Mouse (Mus musculus) midbrain, embryonic 10.5 days (tissue): Measurements from ENCODE around the gene Arsg. TPM values are rescaled to one million over a fixed set of nuclear protein-coding genes. Genes with fewer than 3 reads are reported as not detected.
A peak's percentile ranks its signal among the peaks of the same experiment; 100 is the strongest.

Experiments
- DNase-seq: peaks from one replicate; pipeline ENCODE4 v3.0.0-alpha.2; 2017; ENCODE audit warnings: low spot score
- H3K27ac ChIP-seq: fragments of 300-500 bp; sonication (generic); replicated peaks from 2 replicates; pipeline ENCODE4 v1.5.1; 2016; ENCODE audit warnings: mild to moderate bottlenecking
- H3K27me3 ChIP-seq: fragments of 300-500 bp; sonication (generic); 2 replicates; pipeline ENCODE4 v1.6.1; 2016; ENCODE audit warnings: low read depth, mild to moderate bottlenecking; ENCODE audit not compliant: poor library complexity, severe bottlenecking
- H3K36me3 ChIP-seq: fragments of 300-500 bp; sonication (generic); 2 replicates; pipeline ENCODE4 v1.6.1; 2016; ENCODE audit warnings: mild to moderate bottlenecking, moderate library complexity
- H3K4me1 ChIP-seq: fragments of 300-500 bp; sonication (generic); 2 replicates; pipeline ENCODE4 v1.6.1; 2016
- H3K4me3 ChIP-seq: fragments of 300-500 bp; sonication (generic); 2 replicates; pipeline ENCODE4 v1.5.1; 2016; ENCODE audit warnings: mild to moderate bottlenecking, moderate library complexity
- H3K9me3 ChIP-seq: fragments of 300-500 bp; sonication (generic); replicated peaks from 2 replicates; pipeline ENCODE4 v1.6.1; 2016; ENCODE audit warnings: mild to moderate bottlenecking
- WGBS: fragments of 180-500 bp; shearing (Covaris S2); methylation state at CpG from one replicate; pipeline ENCODE4 v1.1.7; 2016; 5-methylcytosine and 5-hydroxymethylcytosine counted together
- polyA plus RNA-seq: library from polyadenylated mRNA; unstranded; fragments of >200 nt; fragmentation: Nextera tagmentation; extraction: Ambion mirVana; gene quantifications from 2 replicates; pipeline ENCODE4 v1.2.1, GENCODE M21; 2016

Arsg gene
- polyA plus RNA-seq, 1 experiment from 2014 or later = 1.9 TPM

DNA sequence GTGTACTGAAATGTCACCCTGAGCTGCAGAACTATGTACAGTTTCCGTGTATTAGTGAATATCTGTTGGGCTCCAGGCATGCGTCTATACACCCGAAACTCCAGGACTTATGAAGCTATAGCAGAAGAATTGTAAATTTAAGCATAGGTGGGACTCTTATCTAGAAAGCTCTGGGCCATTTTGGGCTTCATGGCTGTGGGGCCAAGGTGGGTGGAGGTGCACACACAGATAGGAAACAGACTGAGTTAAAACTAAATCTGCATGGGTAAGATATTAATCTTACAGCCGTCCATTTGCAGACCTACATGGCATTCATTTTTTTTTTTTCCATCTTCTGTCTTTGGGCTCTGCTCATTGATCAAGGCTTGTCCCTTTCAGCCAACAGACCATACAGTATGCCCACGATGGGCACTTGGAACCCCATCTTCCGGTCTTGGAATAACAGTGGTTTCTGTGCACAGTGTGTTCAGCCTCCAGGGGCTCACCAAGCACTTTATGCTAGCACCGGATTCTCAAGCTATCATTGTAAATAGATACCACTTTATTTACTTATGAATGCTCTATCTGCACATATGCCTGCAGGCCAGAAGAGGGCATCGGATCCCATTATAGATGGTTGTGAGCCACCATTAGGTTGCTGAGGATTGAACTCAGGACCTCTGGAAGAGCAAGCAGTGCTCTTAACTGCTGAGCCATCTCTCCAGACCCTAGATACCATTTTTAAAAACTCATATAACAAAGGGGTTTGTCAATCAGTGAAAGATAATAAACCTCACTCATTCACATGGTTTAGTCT, 29.5 kb upstream of the Arsg start:
- no peak overlapping the region for H3K27ac ChIP-seq
- no peak overlapping the region for H3K4me3 ChIP-seq
- H3K27me3 ChIP-seq = peaks cover 12% of the 10 kb centered on the region
- peaks cover 19% of the 10 kb centered on the region for H3K4me1 ChIP-seq
- H3K9me3 ChIP-seq = no peaks in the 10 kb centered on the region
- H3K36me3 ChIP-seq = no peaks in the 10 kb centered on the region
- WGBS = 94% methylated on average over 8 of the region's 8 CpGs
- DNase-seq = no peak

DNA sequence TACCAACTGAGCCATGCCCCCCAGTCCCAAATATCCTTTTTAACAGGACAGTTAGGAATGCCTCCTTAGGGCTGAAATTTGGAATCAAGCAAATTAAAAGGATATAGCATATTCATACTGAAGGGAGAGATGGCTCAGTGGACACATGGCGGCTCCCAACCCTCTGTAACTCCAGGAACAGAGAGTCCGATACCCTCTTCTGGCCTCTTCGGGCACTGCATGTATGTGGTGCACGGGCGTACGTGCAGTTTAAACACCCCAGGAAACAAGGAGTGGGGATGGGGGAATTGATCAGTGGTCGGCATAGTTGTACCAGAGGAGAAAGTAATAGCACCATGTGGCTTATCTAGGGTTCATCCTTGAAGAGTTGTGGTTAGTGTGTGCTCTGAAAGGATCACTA, 28.6 kb upstream of the Arsg start:
- Histone ChIP-seq H3K9me3 (no peaks in the 10 kb centered on the region), H3K4me1 (peaks cover 14% of the 10 kb centered on the region), H3K27me3 (peaks cover 12% of the 10 kb centered on the region), H3K36me3 (no peaks in the 10 kb centered on the region), H3K27ac (no peak overlapping the region), H3K4me3 (no peak overlapping the region)
- 58% methylated on average over 7 of the region's 7 CpGs for WGBS
- DNase-seq = peak; percentile 36

DNA sequence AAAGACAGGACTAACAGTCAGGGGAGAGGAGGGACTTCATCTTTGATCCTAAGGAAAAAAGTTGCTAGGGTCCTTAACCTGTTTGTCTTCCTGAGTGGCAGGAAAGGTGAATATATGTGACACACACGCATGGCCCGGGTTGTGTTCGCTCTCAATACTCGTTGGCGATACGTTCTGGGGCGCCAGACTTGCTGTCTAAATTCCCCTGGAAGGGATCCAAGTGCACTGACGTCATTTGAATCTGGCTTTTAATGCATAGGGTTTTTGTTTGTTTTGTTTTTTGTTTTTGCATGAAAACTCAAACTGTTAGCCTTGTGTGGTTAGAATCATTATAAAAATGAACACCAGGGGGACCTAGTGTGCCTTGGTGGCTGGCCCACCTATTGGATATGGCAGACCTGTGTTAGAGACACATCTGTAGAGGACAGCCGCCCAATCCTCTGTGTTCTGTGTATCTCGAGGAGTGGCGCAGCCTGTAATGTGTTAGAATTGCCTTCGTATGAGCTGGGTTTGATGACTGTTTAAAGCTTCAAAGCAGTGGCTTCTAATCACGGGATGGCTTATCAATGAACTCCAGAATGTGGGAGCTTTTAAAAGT, 27.6 kb upstream of the Arsg start:
- H3K4me3 ChIP-seq = no peak overlapping the region
- H3K27ac ChIP-seq = no peak overlapping the region
- peaks cover 5% of the 10 kb centered on the region for H3K27me3 ChIP-seq
- no peaks in the 10 kb centered on the region for H3K36me3 ChIP-seq
- H3K9me3 ChIP-seq = no peaks in the 10 kb centered on the region
- DNase-seq = peak; percentile 30
- 60% methylated on average over 13 of the region's 13 CpGs for WGBS
- peaks cover 4% of the 10 kb centered on the region for H3K4me1 ChIP-seq

DNA sequence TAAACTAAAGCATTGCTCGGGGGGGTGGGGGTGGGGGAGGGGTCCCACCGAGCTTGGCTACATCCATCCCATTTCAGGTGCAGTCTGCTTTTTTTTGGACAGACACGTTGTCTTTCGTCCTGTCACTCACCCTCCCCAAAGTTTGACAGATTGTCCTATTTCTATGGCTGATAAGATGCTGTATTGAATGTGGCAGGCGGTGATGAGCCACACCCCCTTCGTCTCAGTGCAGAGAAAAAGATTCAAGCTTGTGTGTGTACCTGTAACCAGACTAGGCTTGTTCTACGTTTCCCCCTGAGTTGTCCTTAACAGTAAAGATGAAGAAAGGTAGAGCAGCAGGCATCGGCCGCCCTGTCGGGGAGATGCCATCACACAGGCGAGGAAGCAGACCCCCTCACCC, 22.0 kb upstream of the Arsg start:
- H3K27ac ChIP-seq = no peak overlapping the region

DNA sequence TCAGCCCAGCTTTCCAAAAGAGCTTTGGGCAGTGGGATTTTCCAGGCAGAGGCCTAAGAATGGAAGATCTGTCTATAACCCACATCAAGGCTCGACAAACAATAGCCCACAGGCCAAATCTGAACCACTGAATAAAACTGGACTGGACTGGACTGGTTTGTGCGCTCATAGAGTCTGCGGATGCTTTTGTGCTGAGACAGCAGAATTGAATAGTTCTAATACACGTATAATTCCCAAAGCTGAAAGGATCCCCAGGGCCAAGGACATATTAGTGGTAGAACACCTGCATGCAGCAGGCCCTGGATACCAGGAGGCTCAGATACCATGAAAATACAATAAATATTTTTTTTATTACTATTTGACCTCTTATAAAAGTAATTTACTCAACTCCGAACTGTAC, 16.9 kb upstream of the Arsg start:
- Histone ChIP-seq H3K4me1 (no peaks in the 10 kb centered on the region), H3K9me3 (no peaks in the 10 kb centered on the region), H3K4me3 (no peak overlapping the region), H3K27me3 (no peaks in the 10 kb centered on the region), H3K36me3 (peaks cover 51% of the 10 kb centered on the region), H3K27ac (no peak overlapping the region)
- 92% methylated on average over 5 of the region's 5 CpGs for WGBS
- DNase-seq = no peak

More for the DNA sequence above, 22.0 kb upstream of the Arsg start:
- DNase-seq = no peak
- Histone ChIP-seq H3K27me3 (no peaks in the 10 kb centered on the region), H3K4me1 (no peaks in the 10 kb centered on the region), H3K9me3 (no peaks in the 10 kb centered on the region), H3K4me3 (no peak overlapping the region), H3K36me3 (peaks cover 32% of the 10 kb centered on the region)
- WGBS = 87% methylated on average over 11 of the region's 11 CpGs

DNA sequence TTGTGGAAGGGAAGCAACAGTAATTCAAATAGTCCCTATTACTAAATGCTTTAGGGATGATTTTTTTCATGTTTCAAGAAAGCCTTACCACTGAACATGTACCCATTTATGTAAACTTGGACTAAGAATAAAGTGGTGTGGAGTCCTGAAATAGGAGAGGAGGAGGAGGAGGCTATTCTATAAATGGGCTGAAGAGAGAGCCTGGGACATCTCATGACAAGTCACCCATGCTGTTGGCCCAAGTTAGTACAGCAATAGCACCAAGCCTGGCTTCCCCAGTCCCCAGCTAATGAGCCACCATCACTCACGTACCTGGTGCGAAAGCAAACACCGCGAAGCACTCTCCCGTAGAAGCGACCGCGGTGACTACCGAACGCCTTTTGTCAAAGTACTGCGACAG, 15.0 kb upstream of the Arsg start:
- Histone ChIP-seq H3K4me3 (no peak overlapping the region), H3K36me3 (peaks cover 58% of the 10 kb centered on the region), H3K27ac (no peak overlapping the region), H3K4me1 (no peaks in the 10 kb centered on the region), H3K27me3 (no peaks in the 10 kb centered on the region), H3K9me3 (no peaks in the 10 kb centered on the region)
- no peak for DNase-seq
- WGBS = 97% methylated on average over 11 of the region's 11 CpGs

DNA sequence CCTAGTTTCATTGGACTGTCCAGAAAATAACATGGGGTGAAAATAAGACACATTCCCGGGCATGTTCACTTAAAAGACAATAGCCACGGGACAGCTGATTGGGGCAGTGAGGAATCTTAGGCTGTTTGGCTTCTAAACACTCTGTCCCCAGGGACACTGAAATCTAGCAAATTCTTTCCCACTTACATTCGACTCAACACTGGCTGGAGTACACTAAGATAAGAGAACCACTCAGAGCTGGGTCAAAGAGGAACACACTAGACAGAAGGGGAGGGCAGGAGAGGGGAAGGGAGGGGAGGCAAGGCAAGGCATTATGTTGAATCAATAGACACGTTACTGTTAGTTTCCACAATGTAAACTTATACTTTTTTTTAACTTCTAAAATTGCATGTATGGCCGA, 12.6 kb upstream of the Arsg start:
- no peaks in the 10 kb centered on the region for H3K27me3 ChIP-seq
- H3K9me3 ChIP-seq = no peaks in the 10 kb centered on the region
- DNase-seq = no peak
- H3K27ac ChIP-seq = no peak overlapping the region
- WGBS = 87% methylated on average over 5 of the region's 5 CpGs
- H3K4me3 ChIP-seq = no peak overlapping the region
- peaks cover 41% of the 10 kb centered on the region for H3K36me3 ChIP-seq
- H3K4me1 ChIP-seq = no peaks in the 10 kb centered on the region

DNA sequence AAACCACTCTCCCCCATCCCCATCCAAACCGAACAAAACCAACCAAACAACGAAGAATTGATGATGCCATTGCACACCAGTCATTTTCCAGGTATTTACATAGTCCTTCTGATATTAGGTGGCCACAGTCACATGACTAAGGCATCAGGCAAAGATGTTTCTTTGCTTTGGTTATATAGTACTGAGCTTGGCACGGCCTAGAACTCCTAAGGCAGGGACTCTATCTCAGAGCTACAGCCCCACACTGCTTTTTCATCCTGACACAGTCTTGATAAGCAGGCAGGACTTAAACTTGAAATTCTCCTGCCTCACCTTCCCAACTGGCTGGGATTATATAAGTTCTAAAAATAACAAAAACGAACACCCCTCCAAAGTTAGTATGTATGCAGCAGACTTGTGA, 8.1 kb upstream of the Arsg start:
- DNase-seq = no peak
- 0 out of 2 replicates have a peak, but pooled peaks cover under 1% of the 10 kb centered on the region for H3K27me3 ChIP-seq
- H3K9me3 ChIP-seq = no peaks in the 10 kb centered on the region
- no peak overlapping the region for H3K4me3 ChIP-seq
- no peaks in the 10 kb centered on the region for H3K4me1 ChIP-seq
- peaks cover 22% of the 10 kb centered on the region for H3K36me3 ChIP-seq
- H3K27ac ChIP-seq = no peak overlapping the region
- WGBS = 92% methylated on average over 4 of the region's 4 CpGs

DNA sequence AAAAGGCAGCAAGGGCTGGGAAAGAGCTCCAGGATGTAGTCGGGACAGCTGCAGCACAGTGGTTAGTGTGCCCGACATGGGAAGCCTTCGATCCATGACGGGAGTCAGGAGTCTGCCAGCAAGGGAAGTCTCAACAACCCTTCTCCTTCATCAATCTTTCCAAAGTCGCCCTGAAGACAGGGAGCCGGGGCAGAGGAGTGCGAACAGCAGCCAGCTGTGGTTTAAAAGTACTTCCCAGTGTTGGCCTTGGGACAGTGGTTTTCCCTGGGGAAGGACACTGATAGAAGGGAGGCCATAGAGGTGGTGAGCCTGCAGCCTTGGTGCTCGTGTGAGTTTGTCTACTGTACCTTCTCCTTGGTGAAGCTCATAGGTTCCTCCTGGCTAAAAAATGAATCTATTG, 6.2 kb upstream of the Arsg start:
- peaks cover 18% of the 10 kb centered on the region for H3K27me3 ChIP-seq
- 87% methylated on average over 8 of the region's 8 CpGs for WGBS
- no peak overlapping the region for H3K4me3 ChIP-seq
- peaks cover 19% of the 10 kb centered on the region for H3K4me1 ChIP-seq
- DNase-seq = no peak
- H3K9me3 ChIP-seq = no peaks in the 10 kb centered on the region
- no peak overlapping the region for H3K27ac ChIP-seq
- peaks cover 17% of the 10 kb centered on the region for H3K36me3 ChIP-seq

DNA sequence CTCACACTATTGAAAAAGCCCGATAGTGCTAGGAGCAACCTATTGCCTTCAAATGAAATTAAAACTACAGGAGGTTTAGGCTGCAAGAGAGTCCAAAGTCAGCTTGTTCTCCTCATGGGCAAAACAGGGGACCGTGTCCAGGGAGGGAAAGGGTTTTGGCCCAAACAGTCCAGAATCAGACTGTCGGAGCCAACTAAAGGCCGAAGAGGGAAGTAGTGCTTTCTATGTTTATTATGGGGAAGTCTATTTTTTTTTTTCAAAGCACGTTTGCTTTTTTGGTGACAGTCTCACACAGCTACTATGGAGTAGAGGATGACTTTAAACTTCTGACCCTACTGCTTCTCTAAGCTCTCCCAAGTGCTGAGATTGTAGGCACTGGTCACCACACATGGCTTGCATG, 5.0 kb upstream of the Arsg start:
- WGBS = 92% methylated on average over 5 of the region's 5 CpGs
- H3K27ac ChIP-seq = no peak overlapping the region
- H3K27me3 ChIP-seq = peaks cover 18% of the 10 kb centered on the region
- H3K4me1 ChIP-seq = peaks cover 24% of the 10 kb centered on the region
- H3K36me3 ChIP-seq = peaks cover 6% of the 10 kb centered on the region
- no peaks in the 10 kb centered on the region for H3K9me3 ChIP-seq
- no peak for DNase-seq
- H3K4me3 ChIP-seq = no peak overlapping the region

DNA sequence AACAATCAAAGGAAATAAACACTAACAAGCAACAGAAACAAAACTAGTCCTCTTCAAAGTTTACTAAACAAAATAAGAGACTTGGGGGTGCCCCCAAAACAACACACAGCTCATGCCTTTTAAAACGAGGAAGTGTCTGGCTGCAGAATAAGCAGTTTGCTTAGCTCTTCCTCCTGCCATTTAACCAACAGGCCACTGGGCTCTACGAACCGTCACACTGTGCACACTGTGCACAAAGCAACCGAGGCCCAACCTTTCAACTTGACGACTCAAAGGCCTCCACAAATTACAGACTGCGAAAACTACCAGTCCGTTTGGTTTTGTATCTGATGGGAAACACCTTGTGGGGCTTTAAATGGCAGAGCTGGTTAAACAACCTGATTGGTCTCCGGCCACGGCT, 3.0 kb upstream of the Arsg start:
- Histone ChIP-seq H3K36me3 (0 out of 2 replicates have a peak, but pooled peaks cover 3% of the 10 kb centered on the region), H3K4me3 (0 out of 2 replicates have a peak overlapping the region, but pooled peaks have one; percentile 11), H3K27ac (no peak overlapping the region), H3K9me3 (no peaks in the 10 kb centered on the region), H3K27me3 (peaks cover 24% of the 10 kb centered on the region), H3K4me1 (peaks cover 39% of the 10 kb centered on the region)
- WGBS = 68% methylated on average over 9 of the region's 9 CpGs
- DNase-seq = no peak

DNA sequence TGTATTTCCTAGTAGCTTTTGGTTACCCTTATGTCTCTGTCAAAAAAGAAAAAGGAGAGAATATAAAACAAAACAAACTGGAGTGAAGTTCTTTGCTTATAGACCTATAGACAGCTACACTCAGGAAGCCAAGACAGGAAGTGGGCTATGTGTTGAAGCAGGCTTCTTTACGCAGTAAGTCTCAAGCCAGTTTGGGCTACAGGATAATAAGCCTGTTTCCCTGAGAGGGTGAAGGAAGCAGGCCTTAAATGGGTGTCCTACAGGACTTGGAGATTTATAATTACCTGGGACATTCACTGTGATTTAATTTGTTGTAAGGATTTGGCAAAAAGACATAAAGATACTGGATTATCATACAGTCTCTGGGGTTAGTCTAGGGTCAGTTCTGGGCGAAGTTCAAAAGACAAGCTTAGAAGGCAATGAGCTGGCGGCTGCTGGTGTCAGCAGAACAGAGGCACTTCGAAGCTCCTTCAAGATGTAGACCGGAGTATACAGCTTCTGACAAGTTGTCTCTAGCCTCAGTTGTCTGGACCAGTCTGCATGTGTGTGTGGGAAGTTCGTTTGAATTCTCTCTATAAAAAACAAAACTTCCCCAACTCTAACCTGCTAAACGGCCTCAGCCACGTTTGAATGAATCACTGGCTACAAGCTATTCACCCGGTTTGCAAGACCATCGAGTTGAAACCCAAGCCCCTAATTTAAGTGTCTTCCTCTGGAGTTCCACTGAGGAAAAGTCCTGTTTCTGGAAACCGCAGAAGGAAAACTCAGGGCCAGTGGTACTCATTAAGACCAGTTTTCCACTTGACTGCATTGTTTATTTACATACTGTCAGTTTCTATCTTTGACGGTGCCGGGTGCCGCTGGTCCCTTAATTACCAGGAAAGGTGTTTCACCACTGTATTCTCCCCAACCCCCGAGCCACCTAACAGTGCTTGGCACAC, 2.0 kb upstream of the Arsg start:
- peaks cover 48% of the 10 kb centered on the region for H3K4me1 ChIP-seq
- peak overlapping the region; percentile 85 for H3K4me3 ChIP-seq
- H3K27ac ChIP-seq = no peak overlapping the region
- no peaks in the 10 kb centered on the region for H3K9me3 ChIP-seq
- WGBS = 33% methylated on average over 15 of the region's 15 CpGs
- peaks cover 29% of the 10 kb centered on the region for H3K27me3 ChIP-seq
- no peak for DNase-seq
- no peaks in the 10 kb centered on the region for H3K36me3 ChIP-seq
